Mouse (Mus musculus) MEL (cell line): ENCODE results near the gene Creb5. TPM values are rescaled to one million over a fixed set of nuclear protein-coding genes. Genes with fewer than 3 reads are reported as not detected.

ENCODE experiments used
- DNase-seq: peaks from one replicate; pipeline ENCODE4 v3.0.0; 2011; ENCODE audit warnings: low read depth, low spot score
- H3K27ac ChIP-seq: 2 replicates; pipeline ENCODE4 v1.5.1; 2012; ENCODE audit warnings: low read depth, mild to moderate bottlenecking, control low read depth, low read length, moderate library complexity; ENCODE audit not compliant: control insufficient read depth
- H3K27me3 ChIP-seq, 2 experiments: fragments of 150-350 bp in 1 of 2; sonication (generic) in 1 of 2; 2 replicates each; pipeline ENCODE4 v1.6.1; 2012; ENCODE audit warnings: low read length in 2 of 2, mild to moderate bottlenecking in 2 of 2, improper control_type of control experiment in 1 of 2, moderate library complexity in 1 of 2; ENCODE audit not compliant: insufficient read depth in 2 of 2, control insufficient read depth in 1 of 2
- H3K36me3 ChIP-seq, 2 experiments: 2 replicates each; pipeline ENCODE4 v1.6.1; 2012 to 2014; ENCODE audit warnings: low read length in 2 of 2, improper control_type of control experiment in 1 of 2, inconsistent platforms in 1 of 2, mild to moderate bottlenecking in 1 of 2; ENCODE audit not compliant: insufficient read depth in 2 of 2, control insufficient read depth in 1 of 2
- H3K4me1 ChIP-seq, 2 experiments: fragments of 150-350 bp in 1 of 2; sonication (generic) in 1 of 2; 2 replicates each; pipeline ENCODE4 v1.6.1; 2012; ENCODE audit warnings: low read length in 2 of 2, improper control_type of control experiment in 1 of 2, mild to moderate bottlenecking in 1 of 2; ENCODE audit not compliant: insufficient read depth in 2 of 2, control insufficient read depth in 1 of 2
- H3K4me3 ChIP-seq, 2 experiments: fragments of 150-350 bp in 1 of 2; sonication (generic) in 1 of 2; 2 replicates each; pipeline ENCODE4 v1.5.1; 2012; ENCODE audit warnings: low read depth in 2 of 2, low read length in 2 of 2, mild to moderate bottlenecking in 2 of 2, moderate library complexity in 2 of 2, control low read depth in 1 of 2, improper control_type of control experiment in 1 of 2; ENCODE audit not compliant: control insufficient read depth in 1 of 2, insufficient read depth in 1 of 2
- H3K79me2 ChIP-seq: 2 replicates; pipeline ENCODE4 v1.6.1; 2012; ENCODE audit warnings: mild to moderate bottlenecking, low read length, moderate library complexity; ENCODE audit not compliant: control insufficient read depth, poor library complexity, insufficient read depth
- H3K9ac ChIP-seq: 2 replicates; pipeline ENCODE4 v1.6.1; 2012; ENCODE audit warnings: low read depth, mild to moderate bottlenecking, control low read depth, low read length, moderate library complexity; ENCODE audit not compliant: control insufficient read depth, poor library complexity, severe bottlenecking
- H3K9me3 ChIP-seq: fragments of 150-350 bp; sonication (generic); replicated peaks from 2 replicates; pipeline ENCODE4 v1.6.1; 2012; ENCODE audit warnings: mild to moderate bottlenecking, low read length, improper control_type of control experiment, moderate library complexity; ENCODE audit not compliant: insufficient read depth
- BHLHE40 ChIP-seq: IDR thresholded peaks from 2 replicates; pipeline ENCODE4 v1.6.1; 2012; ENCODE audit warnings: low read depth, mild to moderate bottlenecking, inconsistent platforms, low read length, improper control_type of control experiment, borderline replicate concordance
- CHD1 ChIP-seq: IDR thresholded peaks from 2 replicates; pipeline ENCODE4 v1.6.1; 2012; ENCODE audit warnings: low read depth, mild to moderate bottlenecking, inconsistent platforms, low read length, improper control_type of control experiment
- CTCF ChIP-seq, 3 experiments: IDR thresholded peaks in 2 of 3; conservative IDR thresholded peaks in 1 of 3; 2 replicates each; pipeline ENCODE4 v1.5.1; 2011 to 2012; ENCODE audit warnings: low read length in 3 of 3, low read depth in 2 of 3, mild to moderate bottlenecking in 2 of 3, improper control_type of control experiment in 1 of 3, inconsistent platforms in 1 of 3, mixed read lengths in 1 of 3, moderate library complexity in 1 of 3; ENCODE audit not compliant: control insufficient read depth in 1 of 3, insufficient read depth in 1 of 3, poor library complexity in 1 of 3, severe bottlenecking in 1 of 3
- E2F4 ChIP-seq: IDR thresholded peaks from 2 replicates; pipeline ENCODE4 v1.6.1; 2011; ENCODE audit warnings: low read depth, low read length, improper control_type of control experiment, borderline replicate concordance
- ETS1 ChIP-seq: IDR thresholded peaks from 2 replicates; pipeline ENCODE4 v1.6.1; 2012; ENCODE audit warnings: low read depth, mild to moderate bottlenecking, inconsistent platforms, low read length, improper control_type of control experiment, moderate library complexity
- JUND ChIP-seq: IDR thresholded peaks from 2 replicates; pipeline ENCODE4 v1.6.1; 2011; ENCODE audit warnings: low read depth, mild to moderate bottlenecking, improper control_type of control experiment, low read length
- MAFK ChIP-seq: IDR thresholded peaks from 2 replicates; pipeline ENCODE4 v1.6.1; 2011; ENCODE audit warnings: low read depth, mild to moderate bottlenecking, low read length, improper control_type of control experiment, borderline replicate concordance
- MAZ ChIP-seq: IDR thresholded peaks from 2 replicates; pipeline ENCODE4 v1.6.1; 2012; ENCODE audit warnings: low read depth, mild to moderate bottlenecking, inconsistent platforms, low read length, improper control_type of control experiment
- MEF2A ChIP-seq: IDR thresholded peaks from 2 replicates; pipeline ENCODE4 v1.6.1; 2014; ENCODE audit warnings: low read depth, mild to moderate bottlenecking, inconsistent platforms, low read length, improper control_type of control experiment; ENCODE audit not compliant: poor library complexity, insufficient replicate concordance, severe bottlenecking; ENCODE audit errors: extremely low read depth
- MYC ChIP-seq: IDR thresholded peaks from 2 replicates; pipeline ENCODE4 v1.6.1; 2011; ENCODE audit warnings: low read depth, mild to moderate bottlenecking, low read length, improper control_type of control experiment, moderate library complexity
- NELFE ChIP-seq: IDR thresholded peaks from 2 replicates; pipeline ENCODE4 v1.6.1; 2011; ENCODE audit warnings: low read depth, low read length, improper control_type of control experiment
- POLR2A ChIP-seq, 2 experiments: IDR thresholded peaks; 2 replicates each; pipeline ENCODE4 v1.6.1; 2011 to 2012; ENCODE audit warnings: low read length in 2 of 2, mild to moderate bottlenecking in 2 of 2, control low read depth in 1 of 2, improper control_type of control experiment in 1 of 2, low read depth in 1 of 2, moderate library complexity in 1 of 2; ENCODE audit not compliant: control insufficient read depth in 1 of 2, insufficient read depth in 1 of 2, poor library complexity in 1 of 2
- POLR2AphosphoS2 ChIP-seq: IDR thresholded peaks from 2 replicates; pipeline ENCODE4 v1.6.1; 2011; ENCODE audit warnings: low read length, improper control_type of control experiment
- POLR2AphosphoS5 ChIP-seq: IDR thresholded peaks from 2 replicates; pipeline ENCODE4 v1.6.1; 2012; ENCODE audit warnings: low read depth, borderline replicate concordance, mild to moderate bottlenecking, inconsistent platforms, low read length, moderate library complexity, mixed read lengths
- SMC3 ChIP-seq: IDR thresholded peaks from 2 replicates; pipeline ENCODE4 v1.6.1; 2011; ENCODE audit warnings: low read depth, low read length, improper control_type of control experiment
- TAL1 ChIP-seq: IDR thresholded peaks from 2 replicates; pipeline ENCODE4 v1.6.1; 2012; ENCODE audit warnings: mild to moderate bottlenecking, inconsistent platforms, low read length, moderate library complexity, mixed read lengths
- TBP ChIP-seq: IDR thresholded peaks from 2 replicates; pipeline ENCODE4 v1.8.0; 2011; ENCODE audit warnings: low read depth, low read length, improper control_type of control experiment
- UBTF ChIP-seq: IDR thresholded peaks from 2 replicates; pipeline ENCODE4 v1.6.1; 2012; ENCODE audit warnings: low read depth, mild to moderate bottlenecking, inconsistent platforms, low read length, improper control_type of control experiment, moderate library complexity, borderline replicate concordance; ENCODE audit not compliant: insufficient read depth
- USF1 ChIP-seq: IDR thresholded peaks from 2 replicates; pipeline ENCODE4 v1.6.1; 2014; ENCODE audit warnings: low read depth, mild to moderate bottlenecking, inconsistent platforms, low read length, improper control_type of control experiment, moderate library complexity
- USF2 ChIP-seq, 2 experiments: IDR thresholded peaks; 2 replicates each; pipeline ENCODE4 v1.6.1; 2011 to 2012; ENCODE audit warnings: improper control_type of control experiment in 2 of 2, low read length in 2 of 2, borderline replicate concordance in 1 of 2, inconsistent platforms in 1 of 2, low read depth in 1 of 2, mild to moderate bottlenecking in 1 of 2; ENCODE audit not compliant: insufficient read depth in 1 of 2
- ZKSCAN1 ChIP-seq: IDR thresholded peaks from 2 replicates; pipeline ENCODE4 v1.6.1; 2012; ENCODE audit warnings: low read depth, mild to moderate bottlenecking, inconsistent platforms, low read length, improper control_type of control experiment, moderate library complexity
- ZMIZ1 ChIP-seq: IDR thresholded peaks from 2 replicates; pipeline ENCODE4 v1.6.1; 2012; ENCODE audit warnings: low read depth, mild to moderate bottlenecking, inconsistent platforms, low read length, improper control_type of control experiment, moderate library complexity
- polyA plus RNA-seq, 2 experiments: library from polyadenylated mRNA; stranded (reverse) in 1 of 2; unstranded in 1 of 2; fragments of >175 nt in 1 of 2; fragments of >200 nt in 1 of 2; gene quantifications; 2 replicates each; pipeline versions ENCODE4 v1.2.1 to v1.2.4; 2012; ENCODE audit warnings: low replicate concordance in 2 of 2, low read depth in 1 of 2; ENCODE audit not compliant: insufficient read length in 2 of 2, insufficient read depth in 1 of 2, missing spikeins in 1 of 2
- total RNA-seq: library from RNA; depleted of rRNA; stranded (reverse); fragments of 300-350 nt; gene quantifications from 2 replicates; pipeline ENCODE4 v1.2.3, GENCODE M21; 2012

Gene Creb5
- total and polyA plus RNA-seq, 3 experiments = not detected

DNA sequence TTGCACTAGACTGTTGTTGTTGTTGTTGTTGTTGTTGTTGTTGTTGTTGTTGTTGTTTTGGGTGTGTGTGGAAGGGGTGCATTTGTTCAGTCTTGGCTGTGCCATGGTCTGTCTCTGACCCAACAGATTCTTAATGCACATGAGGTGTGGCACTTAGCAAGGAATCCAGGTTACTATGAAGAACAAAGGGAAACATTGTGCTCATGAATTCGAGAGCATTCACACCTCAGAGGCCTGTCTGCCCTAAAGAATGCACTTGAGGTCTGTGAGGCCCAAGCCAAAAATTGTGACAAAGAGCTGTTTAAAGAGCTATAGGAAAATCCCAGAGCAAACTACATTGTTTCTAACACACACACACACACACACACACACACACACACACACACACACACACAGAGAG, 377.7 kb downstream of the Creb5 start:
- no peaks in the 10 kb centered on the region for H3K36me3 ChIP-seq
- H3K27me3 ChIP-seq = no peaks in the 10 kb centered on the region
- DNase-seq = no peak
- no peak overlapping the region for H3K9ac ChIP-seq
- H3K27ac ChIP-seq = no peak overlapping the region
- no peaks in the 10 kb centered on the region for H3K4me1 ChIP-seq
- TF ChIP-seq CHD1 (no peak), MYC (no peak), E2F4 (no peak), ZMIZ1 (no peak), USF2 (IDR thresholded peaks at IDR 0.05; ENCODE audit: borderline replicate concordance in 1 of 2, insufficient read depth in 1 of 2, low read depth in 1 of 2, low read length in 2 of 2) (no peak), CTCF (IDR thresholded peaks at IDR 0.05 in 2 of 3, conservative IDR thresholded peaks at IDR 0.05 in 1 of 3; ENCODE audit: control insufficient read depth in 1 of 3, insufficient read depth in 1 of 3, low read depth in 2 of 3, low read length in 3 of 3, poor library complexity in 1 of 3, severe bottlenecking in 1 of 3) (no peak), USF1 (no peak), BHLHE40 (no peak), JUND (no peak)
- H3K79me2 ChIP-seq = no peaks in the 10 kb centered on the region
- no peaks in the 10 kb centered on the region for H3K9me3 ChIP-seq
- no peak overlapping the region for H3K4me3 ChIP-seq

DNA sequence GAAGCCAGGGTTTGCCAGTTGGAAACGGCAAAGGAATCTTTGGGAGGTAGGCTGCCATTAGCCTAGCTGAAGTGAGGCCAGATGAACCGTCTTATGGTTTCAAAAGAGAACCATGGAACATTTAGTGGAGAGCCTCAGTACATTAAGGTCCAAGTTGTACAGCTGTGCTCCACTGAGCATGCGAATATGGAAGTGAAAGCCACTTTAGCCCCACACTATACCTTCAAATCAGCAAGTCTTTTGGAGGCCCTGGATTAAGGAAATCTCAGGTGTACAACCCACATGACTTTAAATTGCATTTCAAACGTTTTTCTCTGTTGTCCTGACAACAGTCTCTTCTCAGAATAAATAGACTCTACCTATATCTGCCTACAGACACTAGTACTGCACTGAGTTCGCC, 379.4 kb downstream of the Creb5 start:
- Histone ChIP-seq H3K9ac (no peak overlapping the region), H3K4me1 (no peaks in the 10 kb centered on the region), H3K9me3 (no peaks in the 10 kb centered on the region), H3K4me3 (no peak overlapping the region), H3K27ac (no peak overlapping the region), H3K27me3 (no peaks in the 10 kb centered on the region), H3K79me2 (no peaks in the 10 kb centered on the region), H3K36me3 (no peaks in the 10 kb centered on the region)
- DNase-seq = no peak
- TF ChIP-seq POLR2AphosphoS2 = no peak
- no peak for TF ChIP-seq USF1
- TF ChIP-seq POLR2A (IDR thresholded peaks at IDR 0.05; ENCODE audit: control insufficient read depth in 1 of 2, insufficient read depth in 1 of 2, low read depth in 1 of 2, low read length in 2 of 2, poor library complexity in 1 of 2) = no peak
- TF ChIP-seq UBTF = no peak
- TF ChIP-seq MEF2A = no peak
- TF ChIP-seq NELFE = no peak
- no peak for TF ChIP-seq MAFK
- no peak for TF ChIP-seq POLR2AphosphoS5
- TF ChIP-seq SMC3 = no peak
- TF ChIP-seq MAZ = no peak
- TF ChIP-seq BHLHE40 = no peak
- no peak for TF ChIP-seq TBP
- TF ChIP-seq CHD1 = no peak
- no peak for TF ChIP-seq ETS1
- TF ChIP-seq MYC = no peak
- TF ChIP-seq ZKSCAN1 = no peak
- TF ChIP-seq TAL1 = no peak
